Mouse (Mus musculus) lung, adult 2 months (tissue): ENCODE measurements around the gene Gfra4.

ENCODE experiments used
- CTCF ChIP-seq: fragments of 200-500 bp; IDR thresholded peaks from 2 replicates; pipeline ENCODE4 v1.5.1; 2011; ENCODE audit warnings: mild to moderate bottlenecking, low read length, control low read depth; ENCODE audit not compliant: insufficient read depth
- POLR2A ChIP-seq: fragments of 200-500 bp; IDR thresholded peaks from 2 replicates; pipeline ENCODE4 v1.6.1; 2011; ENCODE audit warnings: low read depth, mild to moderate bottlenecking, control low read depth, low read length, borderline replicate concordance; ENCODE audit errors: extremely low read depth

DNA sequence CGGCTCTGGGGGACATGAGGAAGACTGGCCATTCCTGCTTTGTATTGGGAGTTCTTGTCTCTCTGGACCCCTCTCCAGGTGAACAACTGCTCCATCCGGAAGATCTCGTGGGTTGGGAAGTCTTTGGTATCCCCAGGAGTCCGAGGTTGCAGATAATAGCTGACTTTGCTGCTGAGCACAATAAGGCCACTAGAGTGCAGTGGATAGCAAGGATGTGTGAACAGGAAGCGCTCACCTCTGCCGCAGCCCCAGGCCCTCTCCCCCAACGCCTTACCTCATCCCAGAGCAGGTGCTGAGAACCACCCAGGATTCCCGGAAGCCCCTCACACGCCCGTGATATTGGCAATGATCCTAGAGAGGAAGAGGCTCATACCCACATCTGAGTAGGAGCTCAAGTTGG lies 13.3 kb upstream of the Gfra4 start:
- peak; percentile 57 for TF ChIP-seq CTCF
- no peak for TF ChIP-seq POLR2A
